Mouse (Mus musculus): ENCODE measurements at regions not wholly inside any gene's neighbourhood (a gene's known extent, or its start where the extent isn't known, plus 50 kb on each side); places are given as distances from the start of the nearest gene placed in this dataset.

- TF ChIP-seq CTCF (IDR thresholded peaks at IDR 0.05; ENCODE audit: borderline replicate concordance, extremely low read depth, insufficient read depth, insufficient read length) (no peak), POLR2A (IDR thresholded peaks at IDR 0.05; ENCODE audit: borderline replicate concordance, extremely low read depth, insufficient read depth, insufficient read length, poor library complexity, severe bottlenecking) (no peak)
These were observed 227.0 kb upstream of the Zbtb20 start for GRCm38 (mm10) chr16:42648531-42649142.
